Mouse (Mus musculus) kidney, embryonic 14.5 days (tissue): ENCODE data around the gene Slfn5. TPM values are rescaled to one million over a fixed set of nuclear protein-coding genes. Genes with fewer than 3 reads are reported as not detected.
"Not testable (repeated sequence)": the region's sequence is repeated elsewhere in the genome, so short reads cannot be mapped to it uniquely, and the experiment has no call there.

Experiments
- ATAC-seq: fragments of 200-750 bp; cut with Nextera tagmentation; 2 replicates; pipeline ENCODE4 v1.8.0; 2017; ENCODE audit warnings: moderate number of reproducible peaks, mild to moderate bottlenecking, moderate TSS enrichment, moderate library complexity; ENCODE audit not compliant: low FRiP score, low TSS enrichment
- H3K27ac ChIP-seq: fragments of 300-500 bp; sonication (generic); 2 replicates; pipeline ENCODE4 v1.5.1; 2014; ENCODE audit warnings: low read depth, mild to moderate bottlenecking, low read length, moderate library complexity, mixed read lengths
- H3K27me3 ChIP-seq: fragments of 300-500 bp; sonication (generic); 2 replicates; pipeline ENCODE4 v1.6.1; 2014; ENCODE audit warnings: mild to moderate bottlenecking, low read length; ENCODE audit not compliant: control insufficient read depth, insufficient read depth
- H3K36me3 ChIP-seq: fragments of 300-500 bp; sonication (generic); 2 replicates; pipeline ENCODE4 v1.6.1; 2014; ENCODE audit warnings: low read length, mixed read lengths; ENCODE audit not compliant: control insufficient read depth, insufficient read depth
- H3K4me1 ChIP-seq: fragments of 300-500 bp; sonication (generic); 2 replicates; pipeline ENCODE4 v1.6.1; 2014; ENCODE audit warnings: low read length, mixed read lengths; ENCODE audit not compliant: control insufficient read depth, insufficient read depth
- H3K4me2 ChIP-seq: fragments of 300-500 bp; sonication (generic); replicated peaks from 2 replicates; pipeline ENCODE4 v1.6.1; 2014; ENCODE audit warnings: low read depth, mild to moderate bottlenecking, low read length
- H3K4me3 ChIP-seq: fragments of 300-500 bp; sonication (generic); 2 replicates; pipeline ENCODE4 v1.5.1; 2014; ENCODE audit warnings: mild to moderate bottlenecking, low read length
- H3K9ac ChIP-seq: fragments of 300-500 bp; sonication (generic); 2 replicates; pipeline ENCODE4 v1.6.1; 2014; ENCODE audit warnings: low read depth, mild to moderate bottlenecking, low read length, moderate library complexity
- H3K9me3 ChIP-seq: fragments of 300-500 bp; sonication (generic); 2 replicates; pipeline ENCODE4 v1.6.1; 2016; ENCODE audit warnings: low read length; ENCODE audit not compliant: control insufficient read depth
- WGBS: fragments of 180-500 bp; shearing (Covaris S2); extraction: QIAGEN DNeasy Blood & Tissue Kit; methylation state at CpG from one replicate; pipeline ENCODE4 v1.1.7; 2014; 5-methylcytosine and 5-hydroxymethylcytosine counted together
- microRNA-seq: library from miRNA; unstranded; fragments of <30 nt; microRNA quantifications from one replicate; pipeline ENCODE4, GENCODE M21; 2016
- polyA plus RNA-seq: library from polyadenylated mRNA; unstranded; fragments of >200 nt; fragmentation: Nextera tagmentation; extraction: Ambion mirVana; gene quantifications from 2 replicates; pipeline ENCODE4 v1.2.1, GENCODE M21; 2014

Slfn5 gene
- polyA plus RNA-seq, 1 experiment from 2014 or later, result 6.0 TPM

- Histone ChIP-seq H3K27me3 (no peaks in the 10 kb centered on the region), H3K36me3 (peaks cover 12% of the 10 kb centered on the region), H3K27ac (no peak overlapping the region), H3K4me3 (no peak overlapping the region), H3K4me2 (no peak overlapping the region), H3K4me1 (no peaks in the 10 kb centered on the region), H3K9ac (no peak overlapping the region), H3K9me3 (no peaks in the 10 kb centered on the region)
- ATAC-seq, result no peak
- whole genome bisulfite sequencing, result 83% methylated on average over 17 of the region's 17 CpGs
These were observed 32.0 kb downstream of the Slfn5 start for GRCm38 (mm10) chr11:82983193-82983592.

GRCm38 (mm10) chr11:82987621-82988020, 36.5 kb downstream of the Slfn5 start:
- 88% methylated on average over 6 of the region's 6 CpGs for WGBS
- no peaks in the 10 kb centered on the region for H3K27me3 ChIP-seq
- H3K9ac ChIP-seq, result no peak overlapping the region
- peaks cover 6% of the 10 kb centered on the region; the same call in 1 of the 2 replicates for H3K36me3 ChIP-seq
- H3K27ac ChIP-seq, result no peak overlapping the region
- H3K9me3 ChIP-seq, result no peaks in the 10 kb centered on the region
- H3K4me3 ChIP-seq, result no peak overlapping the region
- no peak overlapping the region for H3K4me2 ChIP-seq
- no peak for ATAC-seq
- H3K4me1 ChIP-seq, result peaks cover 5% of the 10 kb centered on the region; the same call in 1 of the 2 replicates

- no peak for ATAC-seq
- Histone ChIP-seq H3K4me3 (0 out of 2 replicates have a peak overlapping the region, but pooled peaks have one; percentile 1), H3K4me2 (peak overlapping the region; percentile 64), H3K9ac (no peak overlapping the region), H3K27me3 (no peaks in the 10 kb centered on the region), H3K4me1 (peaks cover 5% of the 10 kb centered on the region; the same call in 1 of the 2 replicates), H3K27ac (no peak overlapping the region), H3K36me3 (peaks cover 2% of the 10 kb centered on the region; the same call in 1 of the 2 replicates), H3K9me3 (no peaks in the 10 kb centered on the region)
- WGBS, result 20% methylated on average over 12 of the region's 12 CpGs
These were observed 38.2 kb downstream of the Slfn5 start for GRCm38 (mm10) chr11:82989357-82989756.

- H3K4me1 ChIP-seq, H3K27ac ChIP-seq, H3K9me3 ChIP-seq, H3K27me3 ChIP-seq, H3K36me3 ChIP-seq: not testable (repeated sequence)
- Histone ChIP-seq H3K4me2 (peak overlapping the region; percentile 64), H3K9ac (peak overlapping the region; percentile 25), H3K4me3 (peak overlapping the region; percentile 39)
- peak; percentile 91 for ATAC-seq
- WGBS, result 11% methylated on average over 19 of the region's 19 CpGs
These were observed 39.6 kb downstream of the Slfn5 start for GRCm38 (mm10) chr11:82990612-82991385.

GRCm38 (mm10) chr11:82991469-82992166, 40.5 kb downstream of the Slfn5 start, which contains the start of gene Slfn9:
TSS of gene Slfn9 (minus strand) at chr11:82991830.
- peak within 1 kb of the TSS; percentile 64 for H3K4me2 ChIP-seq
- no peaks in the 10 kb centered on the region for H3K9me3 ChIP-seq
- ATAC-seq, result 0 out of 2 replicates have a peak, but pooled peaks have one; percentile 13
- H3K9ac ChIP-seq, result peak within 1 kb of the TSS; percentile 25
- 13% methylated on average over 14 of the region's 14 CpGs for WGBS
- H3K27me3 ChIP-seq, result no peaks in the 10 kb centered on the region
- no peak within 1 kb of the TSS for H3K27ac ChIP-seq
- no peaks in the 10 kb centered on the region for H3K36me3 ChIP-seq
- H3K4me1 ChIP-seq, result peaks cover 5% of the 10 kb centered on the region; the same call in 1 of the 2 replicates
- H3K4me3 ChIP-seq, result peak within 1 kb of the TSS; percentile 39

- H3K4me2 ChIP-seq, result no peak overlapping the region
- no peak overlapping the region for H3K9ac ChIP-seq
- H3K27me3 ChIP-seq, result no peaks in the 10 kb centered on the region
- no peaks in the 10 kb centered on the region for H3K4me1 ChIP-seq
- 90% methylated on average over 1 of the region's 1 CpGs for WGBS
- H3K9me3 ChIP-seq, result no peaks in the 10 kb centered on the region
- H3K36me3 ChIP-seq, result no peaks in the 10 kb centered on the region
- no peak for ATAC-seq
- H3K27ac ChIP-seq, result no peak overlapping the region
- no peak overlapping the region for H3K4me3 ChIP-seq
These were observed 62.2 kb downstream of the Slfn5 start for GRCm38 (mm10) chr11:83013356-83013755.

Small RNA genes lying within 50 kb of the gene (microRNA-seq; reads per million reads assigned to microRNA genes)
- not detected for gene Mir7679

Other genes starting within 250 kb of the Slfn5 start
- gene Cct6b, start 187.0 kb upstream of the Slfn5 start, polyA plus RNA-seq, result 0.21 and 0.31 TPM in 2 replicates
- 33.6 and 38.3 TPM in 2 replicates for gene Zfp830, start 187.0 kb upstream of the Slfn5 start, polyA plus RNA-seq
- 21.9 and 40.4 TPM in 2 replicates for gene Lig3, start 170.2 kb upstream of the Slfn5 start, polyA plus RNA-seq
- 13.1 and 23.5 TPM in 2 replicates for gene Rffl, start 80.1 kb upstream of the Slfn5 start, polyA plus RNA-seq
- gene Rad51d, start 60.7 kb upstream of the Slfn5 start, polyA plus RNA-seq, result 8.8 and 11.5 TPM in 2 replicates
- 0.19 and 0.23 TPM in 2 replicates for gene Fndc8, start 59.2 kb upstream of the Slfn5 start, polyA plus RNA-seq
- gene Nle1, start 42.9 kb upstream of the Slfn5 start, polyA plus RNA-seq, result 32.2 and 33.7 TPM in 2 replicates
- gene Unc45b, start 40.8 kb upstream of the Slfn5 start, polyA plus RNA-seq, result 2.4 and 2.5 TPM in 2 replicates
- gene Slfn9, start 40.5 kb downstream of the Slfn5 start, polyA plus RNA-seq, result 11.6 and 18.6 TPM in 2 replicates
- 0.17 and 0.41 TPM in 2 replicates for gene Slfn8, start 69.5 kb downstream of the Slfn5 start, polyA plus RNA-seq
- gene Slfn2, start 113.8 kb downstream of the Slfn5 start, polyA plus RNA-seq, result 3.3 and 3.8 TPM in 2 replicates
- 0.22 TPM in 1 of 2 replicates, not detected in the other for gene Slfn1, start 165.5 kb downstream of the Slfn5 start, polyA plus RNA-seq
- gene Slfn4, start 223.8 kb downstream of the Slfn5 start, polyA plus RNA-seq, result 0.07 TPM in 1 of 2 replicates, not detected in the other
- 1.4 and 2.6 TPM in 2 replicates for gene Slfn3, start 240.0 kb downstream of the Slfn5 start, polyA plus RNA-seq